Mouse (Mus musculus) hindbrain, embryonic 11.5 days (tissue): ENCODE data around the gene Tnfrsf19. TPM values are rescaled to one million over a fixed set of nuclear protein-coding genes. Genes with fewer than 3 reads are reported as not detected.

Experiments
- polyA plus RNA-seq: library from polyadenylated mRNA; unstranded; fragments of >200 nt; fragmentation: Nextera tagmentation; extraction: Ambion mirVana; gene quantifications from 2 replicates; pipeline ENCODE4 v1.2.1, GENCODE M21; 2014

Gene Tnfrsf19
- polyA plus RNA-seq, 1 experiment from 2014 or later: 59.6 TPM

Other genes with a start within 250 kb of the Tnfrsf19 start
- gene Sacs, start 92.0 kb upstream of the Tnfrsf19 start, polyA plus RNA-seq: 5.8 and 8.3 TPM in 2 replicates
- gene Sgcg, start 212.0 kb upstream of the Tnfrsf19 start, polyA plus RNA-seq: 0.19 and 0.61 TPM in 2 replicates